Mouse (Mus musculus): ENCODE measurements around the gene Gm10181. TPM values are rescaled to one million over a fixed set of nuclear protein-coding genes. Genes with fewer than 3 reads are reported as not detected.
A peak's percentile ranks its signal among the peaks of the same experiment; 100 is the strongest.
"Not testable (repeated sequence)": the region's sequence is repeated elsewhere in the genome, so short reads cannot be mapped to it uniquely, and the experiment has no call there.

The Gm10181 gene
- polyA plus RNA-seq, 1 experiment from 2014 or later: not detected

DNA sequence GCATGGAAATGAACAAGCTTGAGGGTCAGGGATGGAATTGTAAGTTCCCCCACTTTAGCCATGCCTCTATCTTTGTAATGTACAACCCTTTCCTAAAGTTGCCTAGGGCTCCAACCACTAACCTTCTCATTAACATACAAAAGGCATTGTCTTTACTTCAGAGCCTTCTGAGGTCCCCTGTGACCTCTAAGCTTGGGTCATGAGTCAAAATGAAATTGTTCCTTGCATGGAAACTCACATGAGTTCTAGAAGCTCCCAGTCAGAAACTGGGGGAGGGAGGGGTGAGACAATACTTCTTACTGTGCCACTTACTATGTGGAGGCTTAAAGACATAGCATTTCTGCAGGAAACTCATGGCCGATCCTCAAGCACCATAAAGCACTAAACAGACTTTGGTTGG is 16.6 kb upstream of the Gm10181 start:
- Histone ChIP-seq H3K4me3 (ENCODE audit: low read length) (no peak overlapping the region), H3K4me1 (ENCODE audit: control insufficient read depth, insufficient read depth, low read length) (no peaks in the 10 kb centered on the region), H3K9me3 (ENCODE audit: control insufficient read depth, low read length) (no peaks in the 10 kb centered on the region), H3K4me2 (replicated peaks; ENCODE audit: low read depth, low read length) (no peak overlapping the region), H3K36me3 (ENCODE audit: control insufficient read depth, insufficient read depth, low read length) (no peaks in the 10 kb centered on the region), H3K9ac (ENCODE audit: low read depth, low read length) (no peak overlapping the region), H3K27ac (ENCODE audit: low read depth, low read length) (no peak overlapping the region), H3K27me3 (ENCODE audit: control insufficient read depth, insufficient read depth, low read length) (no peaks in the 10 kb centered on the region)
- no peak for ATAC-seq (ENCODE audit: low FRiP score, low TSS enrichment)
- 75% methylated on average over 1 of the region's 1 CpGs for WGBS

DNA sequence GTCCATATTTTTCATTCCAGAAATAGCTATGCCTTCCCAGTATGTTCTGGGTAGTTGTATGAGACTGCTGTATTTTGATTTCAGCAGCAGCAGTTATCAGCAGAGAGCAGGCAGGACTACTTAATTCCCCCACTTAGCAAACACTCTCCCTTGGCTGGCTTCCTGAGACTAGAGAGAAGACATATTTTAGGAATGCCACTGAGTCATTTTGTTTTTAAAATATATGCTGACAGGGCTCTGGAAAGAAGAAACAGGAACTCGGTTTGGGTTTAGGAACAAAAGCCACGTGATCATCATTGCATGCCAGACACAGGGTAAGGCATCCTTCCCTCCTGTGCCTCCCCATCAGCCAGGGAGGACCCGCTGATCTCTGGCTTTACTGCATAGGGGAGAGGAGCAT is 13.2 kb upstream of the Gm10181 start:
- H3K27me3 ChIP-seq (ENCODE audit: control insufficient read depth, insufficient read depth, low read length): no peaks in the 10 kb centered on the region; the same call in 1 of the 2 replicates
- ATAC-seq (ENCODE audit: low FRiP score, low TSS enrichment): no peak
- no peak overlapping the region for H3K27ac ChIP-seq (ENCODE audit: low read depth, low read length)
- H3K4me3 ChIP-seq (ENCODE audit: low read length): no peak overlapping the region
- H3K4me1 ChIP-seq (ENCODE audit: control insufficient read depth, insufficient read depth, low read length): no peaks in the 10 kb centered on the region
- H3K36me3 ChIP-seq (ENCODE audit: control insufficient read depth, insufficient read depth, low read length): no peaks in the 10 kb centered on the region
- H3K9ac ChIP-seq (ENCODE audit: low read depth, low read length): no peak overlapping the region
- no peaks in the 10 kb centered on the region for H3K9me3 ChIP-seq (ENCODE audit: control insufficient read depth, low read length)
- no peak overlapping the region for H3K4me2 ChIP-seq (replicated peaks; ENCODE audit: low read depth, low read length)
- WGBS: 51% methylated on average over 3 of the region's 3 CpGs

DNA sequence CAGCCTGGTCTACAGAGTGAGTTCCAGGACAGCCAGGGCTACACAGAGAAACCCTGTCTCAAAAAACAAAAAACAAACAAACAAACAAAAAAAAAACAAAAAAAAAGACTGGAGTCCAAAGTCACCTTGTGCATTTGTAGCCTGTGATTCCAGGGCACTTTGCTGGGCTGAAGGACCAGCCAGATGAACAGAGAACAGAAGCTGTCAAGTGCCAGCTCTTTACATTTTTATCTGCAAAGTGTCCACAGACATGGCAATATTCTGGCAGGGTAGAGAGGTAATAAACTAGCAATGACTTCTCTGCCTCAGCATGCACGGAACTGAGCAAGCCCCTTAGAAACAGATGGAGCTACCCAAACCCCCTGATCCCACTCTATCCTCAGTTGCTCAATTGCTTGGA is 12.7 kb upstream of the Gm10181 start:
- Histone ChIP-seq H3K36me3 (ENCODE audit: control insufficient read depth, insufficient read depth, low read length) (no peaks in the 10 kb centered on the region), H3K9ac (ENCODE audit: low read depth, low read length) (no peak overlapping the region), H3K27ac (ENCODE audit: low read depth, low read length) (no peak overlapping the region), H3K9me3 (ENCODE audit: control insufficient read depth, low read length) (no peaks in the 10 kb centered on the region), H3K4me3 (ENCODE audit: low read length) (no peak overlapping the region), H3K27me3 (ENCODE audit: control insufficient read depth, insufficient read depth, low read length) (no peaks in the 10 kb centered on the region; the same call in 1 of the 2 replicates), H3K4me1 (ENCODE audit: control insufficient read depth, insufficient read depth, low read length) (no peaks in the 10 kb centered on the region), H3K4me2 (replicated peaks; ENCODE audit: low read depth, low read length) (no peak overlapping the region)
- no peak for ATAC-seq (ENCODE audit: low FRiP score, low TSS enrichment)
- WGBS: 83% methylated on average over 1 of the region's 1 CpGs

DNA sequence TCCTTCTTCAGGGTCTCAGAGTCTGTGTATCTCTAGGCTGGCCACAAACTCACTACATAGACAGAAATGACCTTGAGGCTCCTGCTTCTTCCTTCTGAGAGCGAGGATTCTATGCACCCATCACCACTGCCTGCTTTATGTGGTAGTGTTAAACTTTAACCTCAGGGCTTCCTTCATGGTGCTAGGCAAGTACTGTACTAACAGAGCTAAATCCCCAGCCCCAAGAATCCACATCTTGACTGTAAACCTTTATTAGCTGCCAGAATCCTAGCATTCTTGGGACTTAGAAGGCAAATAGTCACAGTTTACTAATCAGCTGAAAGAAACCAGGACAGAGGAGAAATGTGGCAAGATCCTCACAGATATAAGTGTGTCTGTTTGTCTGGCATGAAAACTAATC is 1.6 kb downstream of the Gm10181 start:
- Histone ChIP-seq H3K27ac (ENCODE audit: low read depth, low read length) (no peak overlapping the region), H3K4me3 (ENCODE audit: low read length) (no peak overlapping the region), H3K9ac (ENCODE audit: low read depth, low read length) (no peak overlapping the region), H3K27me3 (ENCODE audit: control insufficient read depth, insufficient read depth, low read length) (no peaks in the 10 kb centered on the region), H3K4me2 (replicated peaks; ENCODE audit: low read depth, low read length) (no peak overlapping the region), H3K9me3 (ENCODE audit: control insufficient read depth, low read length) (no peaks in the 10 kb centered on the region), H3K36me3 (ENCODE audit: control insufficient read depth, insufficient read depth, low read length) (no peaks in the 10 kb centered on the region), H3K4me1 (ENCODE audit: control insufficient read depth, insufficient read depth, low read length) (no peaks in the 10 kb centered on the region)
- 24% methylated on average over 1 of the region's 1 CpGs for WGBS
- ATAC-seq (ENCODE audit: low FRiP score, low TSS enrichment): no peak

DNA sequence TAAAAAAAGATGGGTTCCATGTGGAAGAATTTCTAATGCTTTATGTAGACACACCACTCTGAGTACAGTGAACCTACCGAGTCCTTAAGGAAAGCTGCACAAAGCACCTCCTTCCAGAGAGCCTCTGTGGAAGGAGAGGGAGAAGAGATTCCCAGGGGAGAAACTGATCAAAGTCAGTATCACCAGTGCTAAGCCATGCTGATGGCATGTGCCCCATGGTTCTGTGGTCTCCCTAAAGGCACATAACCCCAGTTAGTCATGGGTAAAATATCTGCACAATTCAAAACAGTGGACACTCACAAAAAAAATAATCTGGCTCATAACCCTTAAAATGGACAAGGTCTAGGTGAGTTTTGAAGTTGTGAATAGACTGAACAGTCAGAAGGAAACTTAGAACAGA is 13.7 kb downstream of the Gm10181 start:
- Histone ChIP-seq H3K9me3 (ENCODE audit: control insufficient read depth, low read length) (no peaks in the 10 kb centered on the region), H3K27me3 (ENCODE audit: control insufficient read depth, insufficient read depth, low read length) (no peaks in the 10 kb centered on the region), H3K9ac (ENCODE audit: low read depth, low read length) (no peak overlapping the region), H3K4me2 (replicated peaks; ENCODE audit: low read depth, low read length) (no peak overlapping the region), H3K36me3 (ENCODE audit: control insufficient read depth, insufficient read depth, low read length) (peaks cover 25% of the 10 kb centered on the region; the same call in 1 of the 2 replicates), H3K4me3 (ENCODE audit: low read length) (no peak overlapping the region), H3K27ac (ENCODE audit: low read depth, low read length) (no peak overlapping the region), H3K4me1 (ENCODE audit: control insufficient read depth, insufficient read depth, low read length) (no peaks in the 10 kb centered on the region)
- ATAC-seq (ENCODE audit: low FRiP score, low TSS enrichment): no peak
- WGBS: 86% methylated on average over 1 of the region's 1 CpGs

DNA sequence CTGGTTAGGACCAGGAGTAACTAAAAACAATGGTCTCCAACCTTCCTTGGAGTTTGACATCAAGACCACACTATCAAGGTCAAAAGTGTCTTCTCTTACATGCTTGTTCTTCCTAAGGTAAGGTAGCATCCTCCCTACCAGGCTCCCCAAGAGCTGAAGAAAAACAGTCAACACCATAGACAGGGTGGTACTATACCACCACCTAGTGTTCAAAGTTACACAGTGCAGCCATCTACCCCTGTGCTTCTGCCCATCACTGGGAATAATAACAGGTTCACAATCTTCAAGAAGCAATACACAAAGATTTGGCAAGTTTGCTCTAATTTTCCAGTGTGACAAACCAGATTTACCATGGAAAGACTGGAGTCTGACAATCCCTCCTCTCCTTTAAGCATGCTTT is 15.4 kb downstream of the Gm10181 start:
- H3K9me3 ChIP-seq (ENCODE audit: control insufficient read depth, low read length): no peaks in the 10 kb centered on the region
- H3K9ac ChIP-seq (ENCODE audit: low read depth, low read length): no peak overlapping the region
- no peaks in the 10 kb centered on the region for H3K27me3 ChIP-seq (ENCODE audit: control insufficient read depth, insufficient read depth, low read length)
- H3K4me2 ChIP-seq (replicated peaks; ENCODE audit: low read depth, low read length): no peak overlapping the region
- H3K4me1 ChIP-seq (ENCODE audit: control insufficient read depth, insufficient read depth, low read length): no peaks in the 10 kb centered on the region
- H3K36me3 ChIP-seq (ENCODE audit: control insufficient read depth, insufficient read depth, low read length): peaks cover 36% of the 10 kb centered on the region; the same call in 1 of the 2 replicates
- H3K4me3 ChIP-seq (ENCODE audit: low read length): no peak overlapping the region
- ATAC-seq (ENCODE audit: low FRiP score, low TSS enrichment): 0 out of 2 replicates have a peak, but pooled peaks have one; percentile 68
- no peak overlapping the region for H3K27ac ChIP-seq (ENCODE audit: low read depth, low read length)

DNA sequence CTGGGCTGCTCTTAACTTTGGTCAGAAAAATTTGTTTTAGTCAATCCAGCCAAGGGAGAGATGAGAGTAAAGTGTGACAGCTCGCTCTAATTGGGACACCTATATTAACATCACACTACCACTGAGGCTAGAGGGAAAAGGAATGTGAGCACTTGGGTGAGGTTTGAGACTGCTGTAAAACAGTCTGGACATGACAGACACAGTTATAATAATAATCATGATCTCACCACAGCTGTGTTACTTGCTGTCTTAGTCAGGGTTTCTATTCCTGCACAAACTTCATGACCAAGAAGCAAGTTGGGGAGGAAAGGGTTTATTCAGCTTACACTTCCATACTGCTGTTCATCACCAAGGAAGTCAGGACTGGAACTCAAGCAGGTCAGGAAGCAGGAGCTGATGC is 34.4 kb downstream of the Gm10181 start:
- ATAC-seq (ENCODE audit: low FRiP score, low TSS enrichment): not testable (repeated sequence)

DNA sequence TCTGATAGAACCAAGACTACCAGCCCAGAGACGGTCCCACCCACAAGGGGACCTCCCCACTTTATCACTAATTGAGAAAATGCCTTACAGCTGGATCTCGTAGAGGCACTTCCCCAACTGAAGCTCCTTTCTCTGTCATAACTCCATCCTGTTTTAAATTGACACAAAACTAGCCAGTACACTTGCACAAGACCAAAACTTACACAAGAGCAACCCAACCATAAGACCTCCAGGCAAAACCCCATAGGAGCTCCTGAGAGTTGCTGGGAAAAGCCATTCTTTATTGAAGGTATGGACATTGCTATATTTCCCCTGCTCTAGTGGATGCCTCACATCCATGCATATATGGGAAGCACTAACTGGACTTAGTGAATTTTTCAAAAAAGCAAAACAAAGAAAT is 34.8 kb downstream of the Gm10181 start:
- Histone ChIP-seq H3K9ac (ENCODE audit: low read depth, low read length) (no peak overlapping the region), H3K36me3 (ENCODE audit: control insufficient read depth, insufficient read depth, low read length) (peaks cover 24% of the 10 kb centered on the region), H3K4me3 (ENCODE audit: low read length) (no peak overlapping the region), H3K27ac (ENCODE audit: low read depth, low read length) (no peak overlapping the region), H3K9me3 (ENCODE audit: control insufficient read depth, low read length) (no peaks in the 10 kb centered on the region), H3K4me1 (ENCODE audit: control insufficient read depth, insufficient read depth, low read length) (no peaks in the 10 kb centered on the region), H3K4me2 (replicated peaks; ENCODE audit: low read depth, low read length) (no peak overlapping the region), H3K27me3 (ENCODE audit: control insufficient read depth, insufficient read depth, low read length) (no peaks in the 10 kb centered on the region)
- ATAC-seq (ENCODE audit: low FRiP score, low TSS enrichment): no peak
- 82% methylated on average over 2 of the region's 2 CpGs for WGBS

More for the DNA sequence above, 34.4 kb downstream of the Gm10181 start:
- H3K9ac ChIP-seq (ENCODE audit: low read depth, low read length); H3K4me3 ChIP-seq (ENCODE audit: low read length); H3K9me3 ChIP-seq (ENCODE audit: control insufficient read depth, low read length); H3K27ac ChIP-seq (ENCODE audit: low read depth, low read length); H3K4me2 ChIP-seq (replicated peaks; ENCODE audit: low read depth, low read length); H3K27me3 ChIP-seq (ENCODE audit: control insufficient read depth, insufficient read depth, low read length); H3K4me1 ChIP-seq (ENCODE audit: control insufficient read depth, insufficient read depth, low read length): not testable (repeated sequence)
- 88% methylated on average over 1 of the region's 1 CpGs for WGBS
- H3K36me3 ChIP-seq (ENCODE audit: control insufficient read depth, insufficient read depth, low read length): peaks cover 24% of the 10 kb centered on the region

DNA sequence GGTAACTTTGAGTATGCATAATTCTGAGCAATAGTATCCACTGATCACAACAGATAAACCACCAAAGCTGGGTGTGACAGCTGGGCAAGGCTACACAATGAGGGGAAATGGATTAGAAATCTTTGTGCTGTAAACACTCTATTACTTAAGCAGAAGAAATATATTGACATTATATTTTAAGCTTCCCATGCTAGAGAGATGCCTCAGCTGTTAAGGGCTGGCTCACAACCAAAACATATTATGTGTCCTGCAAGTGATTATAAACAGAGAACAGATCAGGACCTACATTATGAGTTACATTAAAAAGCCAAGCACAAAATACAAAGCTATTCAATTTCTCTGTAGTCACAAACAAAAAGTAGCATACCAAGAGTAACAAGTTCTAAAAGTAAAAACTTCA is 43.0 kb downstream of the Gm10181 start:
- Histone ChIP-seq H3K27ac (ENCODE audit: low read depth, low read length) (no peak overlapping the region), H3K4me2 (replicated peaks; ENCODE audit: low read depth, low read length) (no peak overlapping the region), H3K4me1 (ENCODE audit: control insufficient read depth, insufficient read depth, low read length) (no peaks in the 10 kb centered on the region), H3K9ac (ENCODE audit: low read depth, low read length) (no peak overlapping the region), H3K4me3 (ENCODE audit: low read length) (no peak overlapping the region), H3K27me3 (ENCODE audit: control insufficient read depth, insufficient read depth, low read length) (no peaks in the 10 kb centered on the region), H3K36me3 (ENCODE audit: control insufficient read depth, insufficient read depth, low read length) (peaks cover 8% of the 10 kb centered on the region), H3K9me3 (ENCODE audit: control insufficient read depth, low read length) (no peaks in the 10 kb centered on the region)
- no peak for ATAC-seq (ENCODE audit: low FRiP score, low TSS enrichment)

DNA sequence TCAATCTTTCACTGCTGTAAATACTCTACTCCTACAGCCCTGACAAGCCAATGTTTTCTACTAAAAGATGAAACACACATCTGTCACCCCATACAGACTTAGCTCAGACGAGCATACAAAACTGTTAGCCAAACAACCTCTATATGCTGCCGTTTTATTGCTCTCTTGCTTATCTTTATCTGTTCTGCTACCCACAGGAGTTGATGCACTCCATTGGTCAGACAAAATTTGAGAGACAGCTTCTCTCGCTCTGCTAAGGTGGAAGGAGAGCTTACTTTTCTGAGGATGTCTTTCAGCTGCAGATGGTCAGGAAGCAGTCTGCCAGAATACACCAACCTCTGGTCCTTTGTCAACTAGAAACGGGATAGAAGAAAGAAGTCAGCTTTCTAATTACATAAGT is 43.7 kb downstream of the Gm10181 start:
- no peak overlapping the region for H3K4me3 ChIP-seq (ENCODE audit: low read length)
- WGBS: 62% methylated on average over 4 of the region's 4 CpGs
- no peak overlapping the region for H3K27ac ChIP-seq (ENCODE audit: low read depth, low read length)
- H3K9ac ChIP-seq (ENCODE audit: low read depth, low read length): no peak overlapping the region
- peaks cover 8% of the 10 kb centered on the region for H3K36me3 ChIP-seq (ENCODE audit: control insufficient read depth, insufficient read depth, low read length)
- no peak for ATAC-seq (ENCODE audit: low FRiP score, low TSS enrichment)
- H3K4me1 ChIP-seq (ENCODE audit: control insufficient read depth, insufficient read depth, low read length): no peaks in the 10 kb centered on the region
- H3K4me2 ChIP-seq (replicated peaks; ENCODE audit: low read depth, low read length): no peak overlapping the region
- H3K27me3 ChIP-seq (ENCODE audit: control insufficient read depth, insufficient read depth, low read length): no peaks in the 10 kb centered on the region
- H3K9me3 ChIP-seq (ENCODE audit: control insufficient read depth, low read length): no peaks in the 10 kb centered on the region
